Mouse (Mus musculus): ENCODE data around the gene Mum1.
"Not testable (repeated sequence)": the region's sequence is repeated elsewhere in the genome, so short reads cannot be mapped to it uniquely, and the experiment has no call there.

Gene Mum1

DNA sequence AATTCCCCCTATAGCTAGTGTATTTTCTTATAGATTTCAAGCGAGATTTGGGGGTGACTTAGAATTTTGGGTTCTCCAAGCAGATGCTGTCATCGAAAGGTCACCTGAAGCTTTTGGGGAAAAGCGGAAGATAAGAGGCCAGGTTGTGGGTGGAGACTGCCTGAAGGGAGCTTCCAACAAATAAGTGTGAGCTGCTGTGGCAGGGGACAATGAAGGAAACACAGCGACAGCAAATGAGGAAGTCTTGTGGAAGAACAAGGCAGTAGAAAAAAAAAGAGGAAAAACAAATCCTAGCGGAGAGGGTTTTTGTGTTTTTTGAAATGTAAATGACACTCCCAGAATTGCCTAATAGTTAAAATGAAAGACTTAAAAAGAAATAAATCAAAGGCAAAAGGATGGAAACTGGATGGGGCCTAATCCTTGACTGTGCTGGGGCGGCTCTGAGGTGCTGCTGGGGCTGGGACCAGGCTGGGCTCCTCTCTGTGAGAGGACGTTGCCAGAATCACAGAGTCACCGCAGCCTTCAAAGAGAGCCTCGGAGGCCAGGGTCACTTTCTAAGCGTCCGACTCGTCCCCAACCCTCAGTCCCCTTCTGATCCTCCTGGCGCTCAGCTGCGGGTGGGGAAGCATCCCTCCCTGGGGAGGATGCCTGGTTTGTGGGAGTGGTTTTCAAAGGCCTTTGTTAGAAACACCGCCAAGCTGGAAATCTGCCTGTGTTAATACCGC is 11.0 kb upstream of the Mum1 start:
- Histone ChIP-seq H3K27me3 (ENCODE audit: insufficient read depth, low read length) (peaks cover 5% of the 10 kb centered on the region; the same call in 1 of the 2 replicates), H3K36me3 (ENCODE audit: insufficient read depth, low read length) (no peaks in the 10 kb centered on the region), H3K9me3 (ENCODE audit: low read length) (no peaks in the 10 kb centered on the region), H3K4me1 (replicated peaks; ENCODE audit: low read depth, low read length) (peaks cover 36% of the 10 kb centered on the region), H3K4me3 (replicated peaks; ENCODE audit: low read length) (peak overlapping the region; percentile 35; the same call in 1 of the 2 replicates)
- TF ChIP-seq POU5F1 (IDR thresholded peaks at IDR 0.05; ENCODE audit: borderline replicate concordance, low read length) (no peak), NANOG (IDR thresholded peaks at IDR 0.05; ENCODE audit: borderline replicate concordance, low read length) (no peak), CTCF (conservative IDR thresholded peaks at IDR 0.05; ENCODE audit: low read length) (no peak)

DNA sequence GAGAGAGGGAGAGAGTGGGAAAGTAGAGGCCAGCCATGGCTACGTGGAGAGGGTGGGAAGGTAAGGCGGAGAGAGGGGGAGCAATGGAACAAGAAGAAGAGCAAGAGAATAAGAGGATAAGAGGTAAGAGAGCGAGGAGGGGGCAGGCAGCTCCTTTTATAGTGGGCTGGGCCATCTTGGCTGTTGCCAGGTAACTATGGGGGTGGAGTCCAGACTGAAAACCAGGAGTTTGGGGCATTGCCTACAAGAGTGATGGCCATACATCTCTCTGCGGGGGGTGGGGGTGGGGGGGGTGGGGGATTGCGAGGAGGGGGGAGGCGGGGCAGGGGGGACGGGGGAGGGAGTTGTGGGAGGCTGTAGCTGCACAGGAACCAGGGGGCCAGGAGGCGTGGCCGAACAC is 5.6 kb upstream of the Mum1 start:
- H3K9me3 ChIP-seq (ENCODE audit: low read length): no peaks in the 10 kb centered on the region
- peaks cover 5% of the 10 kb centered on the region; the same call in 1 of the 2 replicates for H3K27me3 ChIP-seq (ENCODE audit: insufficient read depth, low read length)
- peaks cover 49% of the 10 kb centered on the region for H3K4me1 ChIP-seq (replicated peaks; ENCODE audit: low read depth, low read length)
- no peak for TF ChIP-seq NANOG (IDR thresholded peaks at IDR 0.05; ENCODE audit: borderline replicate concordance, low read length)
- TF ChIP-seq POU5F1 (IDR thresholded peaks at IDR 0.05; ENCODE audit: borderline replicate concordance, low read length): no peak
- TF ChIP-seq CTCF (conservative IDR thresholded peaks at IDR 0.05; ENCODE audit: low read length): no peak
- H3K36me3 ChIP-seq (ENCODE audit: insufficient read depth, low read length): no peaks in the 10 kb centered on the region
- H3K4me3 ChIP-seq (replicated peaks; ENCODE audit: low read length): peak overlapping the region; percentile 56

DNA sequence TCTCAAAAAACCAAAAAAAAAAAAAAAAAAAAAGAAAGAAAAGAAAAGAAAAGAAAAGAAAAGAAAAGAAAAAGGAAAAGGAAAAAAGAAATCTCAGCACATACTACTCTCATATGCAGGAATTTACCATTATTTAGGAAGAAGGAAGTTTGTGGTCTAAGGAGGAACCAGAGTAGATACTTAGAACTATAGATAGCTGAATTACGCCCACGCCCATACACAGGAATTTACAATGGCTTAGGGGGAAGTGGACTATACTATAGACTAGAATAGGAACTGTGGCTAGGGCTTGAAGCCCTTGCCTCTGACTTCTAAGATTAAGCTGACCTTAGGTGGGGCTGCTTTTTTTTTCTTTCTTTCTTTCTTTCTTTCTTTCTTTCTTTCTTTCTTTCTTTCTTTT is 3.1 kb upstream of the Mum1 start:
- H3K4me1 ChIP-seq (replicated peaks; ENCODE audit: low read depth, low read length): peaks cover 58% of the 10 kb centered on the region
- H3K9me3 ChIP-seq (ENCODE audit: low read length); H3K27me3 ChIP-seq (ENCODE audit: insufficient read depth, low read length); H3K36me3 ChIP-seq (ENCODE audit: insufficient read depth, low read length); H3K4me3 ChIP-seq (replicated peaks; ENCODE audit: low read length): not testable (repeated sequence)

DNA sequence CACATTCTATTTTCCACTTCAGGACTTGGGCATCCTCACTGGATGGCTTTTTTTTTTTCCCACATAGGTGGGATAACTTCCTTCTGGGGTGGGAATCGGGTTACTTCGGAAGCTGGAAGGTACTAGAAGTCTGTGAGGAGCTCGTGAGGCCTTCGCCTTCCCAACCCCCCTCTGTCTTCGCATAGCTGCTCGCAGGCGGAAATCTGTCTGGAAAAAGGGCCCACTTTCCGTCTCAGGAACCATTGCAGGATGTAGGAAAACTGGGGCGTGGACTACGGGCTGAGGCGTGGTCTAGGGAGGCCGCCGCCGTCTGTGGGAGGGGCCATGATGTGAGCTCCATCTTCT is 191 bp upstream of the Mum1 start:
- Histone ChIP-seq H3K4me3 (replicated peaks; ENCODE audit: low read length) (peak overlapping the region; percentile 64), H3K36me3 (ENCODE audit: insufficient read depth, low read length) (peaks cover 37% of the 10 kb centered on the region), H3K27me3 (ENCODE audit: insufficient read depth, low read length) (no peaks in the 10 kb centered on the region), H3K9me3 (ENCODE audit: low read length) (no peaks in the 10 kb centered on the region), H3K4me1 (replicated peaks; ENCODE audit: low read depth, low read length) (peaks cover 67% of the 10 kb centered on the region)
- TF ChIP-seq NANOG (IDR thresholded peaks at IDR 0.05; ENCODE audit: borderline replicate concordance, low read length) (no peak), POU5F1 (IDR thresholded peaks at IDR 0.05; ENCODE audit: borderline replicate concordance, low read length) (no peak), CTCF (conservative IDR thresholded peaks at IDR 0.05; ENCODE audit: low read length) (no peak)

DNA sequence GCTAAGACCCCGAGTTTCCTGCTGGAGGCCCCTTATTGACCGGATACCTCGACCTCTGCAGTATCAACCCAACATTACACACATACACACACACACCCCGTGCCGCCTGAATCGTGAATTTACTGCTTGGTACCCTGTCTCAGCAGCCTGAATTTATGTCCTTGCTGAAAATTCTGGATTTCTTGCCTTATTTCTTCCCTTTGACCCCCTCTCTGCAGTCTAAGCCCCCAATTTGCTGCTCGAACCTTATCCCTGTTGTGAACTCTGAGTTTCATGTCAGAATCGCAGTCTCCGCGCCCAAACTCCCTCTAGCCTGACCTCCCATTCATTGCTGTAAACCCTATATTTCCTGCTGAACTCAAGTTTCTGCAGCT is 919 bp downstream of the Mum1 start:
- H3K4me1 ChIP-seq (replicated peaks; ENCODE audit: low read depth, low read length): peaks cover 65% of the 10 kb centered on the region
- peak overlapping the region; percentile 92 for H3K4me3 ChIP-seq (replicated peaks; ENCODE audit: low read length)
- H3K36me3 ChIP-seq (ENCODE audit: insufficient read depth, low read length): peaks cover 47% of the 10 kb centered on the region
- no peaks in the 10 kb centered on the region for H3K27me3 ChIP-seq (ENCODE audit: insufficient read depth, low read length)
- TF ChIP-seq NANOG (IDR thresholded peaks at IDR 0.05; ENCODE audit: borderline replicate concordance, low read length) (no peak), CTCF (conservative IDR thresholded peaks at IDR 0.05; ENCODE audit: low read length) (no peak)
- H3K9me3 ChIP-seq (ENCODE audit: low read length): no peaks in the 10 kb centered on the region

DNA sequence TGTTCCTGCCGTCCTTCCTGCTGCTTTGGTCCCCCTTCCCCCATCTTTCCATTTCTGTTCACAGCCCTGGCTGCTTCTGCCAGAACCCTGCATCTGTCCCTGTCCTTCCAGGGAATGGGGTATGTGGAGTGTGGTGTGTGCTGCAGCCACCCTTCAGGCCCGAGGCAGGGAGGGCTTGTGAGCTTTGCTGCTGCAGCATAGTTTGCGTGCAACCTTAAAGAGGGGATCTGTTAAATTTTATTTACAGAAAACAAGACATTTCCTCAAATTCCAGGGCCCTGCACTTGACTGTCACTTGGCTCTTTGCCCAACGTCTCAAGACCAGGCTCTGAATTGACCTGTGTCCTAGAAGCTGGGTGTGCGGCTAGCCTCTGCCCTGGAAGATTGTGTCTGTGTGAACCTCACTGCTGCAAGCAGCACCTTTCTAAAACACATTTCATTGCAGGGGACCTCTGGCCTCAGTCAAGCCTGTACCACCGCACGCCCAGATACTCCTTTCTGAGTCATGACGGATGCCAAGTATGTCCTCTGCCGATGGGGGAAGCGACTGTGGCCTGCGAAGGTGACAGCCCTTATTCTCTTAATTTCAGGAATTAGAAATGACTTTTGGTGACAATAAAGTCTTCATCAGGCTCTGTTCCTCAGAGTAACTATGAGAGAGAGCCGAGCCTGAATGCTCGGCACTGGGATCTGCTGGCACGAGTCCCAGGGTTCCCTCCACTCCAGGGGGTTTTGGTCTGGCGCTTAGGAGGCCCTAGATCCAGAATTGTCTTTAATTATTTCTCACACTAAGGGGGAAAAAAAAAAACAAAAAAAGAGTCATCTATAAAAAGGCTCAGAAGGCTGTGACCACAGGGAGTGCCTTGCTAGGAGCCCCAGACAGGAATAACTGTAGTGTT is 1.9 kb downstream of the Mum1 start:
- TF ChIP-seq CTCF (conservative IDR thresholded peaks at IDR 0.05; ENCODE audit: low read length): no peak
- TF ChIP-seq NANOG (IDR thresholded peaks at IDR 0.05; ENCODE audit: borderline replicate concordance, low read length): no peak
- no peak for TF ChIP-seq POU5F1 (IDR thresholded peaks at IDR 0.05; ENCODE audit: borderline replicate concordance, low read length)
- H3K36me3 ChIP-seq (ENCODE audit: insufficient read depth, low read length): peaks cover 57% of the 10 kb centered on the region
- H3K9me3 ChIP-seq (ENCODE audit: low read length): no peaks in the 10 kb centered on the region

DNA sequence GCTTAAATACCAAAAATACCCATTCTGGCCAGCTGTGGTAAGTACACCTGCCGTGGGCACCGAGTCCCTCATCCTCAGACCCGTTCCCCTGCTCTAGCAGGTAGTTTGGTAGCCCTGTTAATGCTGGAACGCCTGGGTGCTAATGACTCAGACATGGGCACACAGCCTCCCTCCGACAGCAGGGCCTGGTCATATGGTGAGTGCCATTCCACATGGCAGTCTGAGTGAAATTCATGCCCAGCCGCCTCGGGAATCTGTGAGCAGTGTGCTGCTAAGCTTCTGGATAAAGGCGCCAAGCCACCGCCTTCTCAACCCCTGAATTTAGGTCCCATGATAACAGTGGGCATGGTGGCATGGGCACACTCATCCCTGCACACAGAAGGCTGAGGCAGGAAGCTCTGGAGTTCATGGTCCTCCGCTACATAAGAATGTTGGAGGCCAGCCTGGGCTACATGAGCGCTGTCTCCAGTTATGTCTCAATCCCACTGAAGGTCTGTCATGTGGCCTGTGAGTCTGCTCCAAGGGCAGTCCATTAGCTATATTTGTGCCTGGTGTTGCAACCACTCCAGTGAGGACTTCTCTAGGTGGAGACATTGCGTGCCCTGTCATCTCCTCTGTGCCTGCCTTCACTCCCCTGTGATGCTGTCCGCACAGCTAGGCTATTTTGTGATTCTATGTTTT is 10.1 kb downstream of the Mum1 start:
- no peak overlapping the region for H3K4me3 ChIP-seq (replicated peaks; ENCODE audit: low read length)
- no peak for TF ChIP-seq CTCF (conservative IDR thresholded peaks at IDR 0.05; ENCODE audit: low read length)
- no peak for TF ChIP-seq POU5F1 (IDR thresholded peaks at IDR 0.05; ENCODE audit: borderline replicate concordance, low read length)
- TF ChIP-seq NANOG (IDR thresholded peaks at IDR 0.05; ENCODE audit: borderline replicate concordance, low read length): no peak
- H3K9me3 ChIP-seq (ENCODE audit: low read length): no peaks in the 10 kb centered on the region
- no peaks in the 10 kb centered on the region for H3K27me3 ChIP-seq (ENCODE audit: insufficient read depth, low read length)
- peaks cover 64% of the 10 kb centered on the region for H3K4me1 ChIP-seq (replicated peaks; ENCODE audit: low read depth, low read length)
- peaks cover 100% of the 10 kb centered on the region for H3K36me3 ChIP-seq (ENCODE audit: insufficient read depth, low read length)

More for the DNA sequence above, 1.9 kb downstream of the Mum1 start:
- H3K27me3 ChIP-seq (ENCODE audit: insufficient read depth, low read length): no peaks in the 10 kb centered on the region
- peak overlapping the region; percentile 92 for H3K4me3 ChIP-seq (replicated peaks; ENCODE audit: low read length)
- peaks cover 68% of the 10 kb centered on the region for H3K4me1 ChIP-seq (replicated peaks; ENCODE audit: low read depth, low read length)

DNA sequence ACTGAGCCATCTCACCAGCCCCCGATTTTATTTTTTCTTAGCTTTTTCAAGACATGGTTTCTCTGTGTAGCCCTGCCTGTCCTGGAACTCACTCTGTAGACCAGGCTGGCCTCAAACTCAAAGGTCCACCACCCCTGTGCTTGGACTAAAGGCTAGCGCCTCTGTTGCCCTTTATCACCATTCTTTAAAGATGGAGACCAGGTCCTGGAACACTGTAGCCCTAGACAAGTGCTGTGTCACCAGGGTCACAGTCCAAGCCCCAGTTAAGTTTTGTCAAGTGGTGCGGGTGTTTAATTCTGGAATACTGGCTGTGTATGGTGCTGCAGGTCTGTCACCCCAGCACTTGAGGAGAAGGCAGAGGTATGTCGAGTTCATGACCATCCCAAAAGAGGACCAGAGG is 10.8 kb downstream of the Mum1 start:
- Histone ChIP-seq H3K27me3 (ENCODE audit: insufficient read depth, low read length) (no peaks in the 10 kb centered on the region), H3K4me1 (replicated peaks; ENCODE audit: low read depth, low read length) (peaks cover 60% of the 10 kb centered on the region), H3K36me3 (ENCODE audit: insufficient read depth, low read length) (peaks cover 100% of the 10 kb centered on the region), H3K9me3 (ENCODE audit: low read length) (no peaks in the 10 kb centered on the region), H3K4me3 (replicated peaks; ENCODE audit: low read length) (no peak overlapping the region)
- TF ChIP-seq NANOG (IDR thresholded peaks at IDR 0.05; ENCODE audit: borderline replicate concordance, low read length): no peak
- TF ChIP-seq CTCF (conservative IDR thresholded peaks at IDR 0.05; ENCODE audit: low read length): no peak
- no peak for TF ChIP-seq POU5F1 (IDR thresholded peaks at IDR 0.05; ENCODE audit: borderline replicate concordance, low read length)
